Mouse (Mus musculus): ENCODE results near the gene Trim42. TPM values are rescaled to one million over a fixed set of nuclear protein-coding genes. Genes with fewer than 3 reads are reported as not detected.

Trim42 gene
- polyA plus RNA-seq (2015; fragmentation: Nextera tagmentation; extraction: Ambion mirVana) = not detected in 2 replicates

DNA sequence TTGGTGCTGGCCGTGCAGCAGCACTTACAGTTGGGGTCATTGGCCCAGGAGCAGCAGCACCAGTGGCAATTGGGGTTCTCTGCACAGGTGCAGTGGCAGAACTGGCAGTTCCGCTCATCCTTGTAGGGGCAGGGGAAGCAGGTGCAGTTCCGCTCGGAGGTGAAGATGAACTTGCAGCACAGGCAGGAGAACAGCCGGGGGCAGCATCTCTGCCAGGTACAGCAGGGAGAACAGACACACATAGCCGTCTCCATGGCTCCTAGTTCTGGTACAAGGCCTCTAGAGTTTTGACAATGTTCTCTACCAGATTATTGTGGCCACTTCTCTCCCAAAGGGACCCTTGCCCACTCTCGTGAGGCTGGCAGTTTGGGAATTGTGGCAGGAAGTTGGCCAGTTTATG, at the start of gene Trim42:
Trim42 (minus strand) TSS at position 368 of the 400 bp plus-strand sequence.
- WGBS = 83% methylated on average over 7 of the region's 7 CpGs
- Histone ChIP-seq H3K9ac (replicated peaks; ENCODE audit: low read length) (no peak within 1 kb of the TSS), H3K27me3 (ENCODE audit: insufficient read depth, low read length) (no peaks in the 10 kb centered on the region), H3K9me3 (ENCODE audit: low read length) (no peaks in the 10 kb centered on the region), H3K27ac (ENCODE audit: low read length) (no peak within 1 kb of the TSS), H3K36me3 (ENCODE audit: insufficient read depth, low read length) (no peaks in the 10 kb centered on the region), H3K4me3 (ENCODE audit: low read length) (no peak within 1 kb of the TSS), H3K4me1 (ENCODE audit: insufficient read depth, low read length) (no peaks in the 10 kb centered on the region), H3K4me2 (replicated peaks; ENCODE audit: low read depth, low read length) (no peak within 1 kb of the TSS)
- ATAC-seq (ENCODE audit: low FRiP score, low TSS enrichment) = no peak

DNA sequence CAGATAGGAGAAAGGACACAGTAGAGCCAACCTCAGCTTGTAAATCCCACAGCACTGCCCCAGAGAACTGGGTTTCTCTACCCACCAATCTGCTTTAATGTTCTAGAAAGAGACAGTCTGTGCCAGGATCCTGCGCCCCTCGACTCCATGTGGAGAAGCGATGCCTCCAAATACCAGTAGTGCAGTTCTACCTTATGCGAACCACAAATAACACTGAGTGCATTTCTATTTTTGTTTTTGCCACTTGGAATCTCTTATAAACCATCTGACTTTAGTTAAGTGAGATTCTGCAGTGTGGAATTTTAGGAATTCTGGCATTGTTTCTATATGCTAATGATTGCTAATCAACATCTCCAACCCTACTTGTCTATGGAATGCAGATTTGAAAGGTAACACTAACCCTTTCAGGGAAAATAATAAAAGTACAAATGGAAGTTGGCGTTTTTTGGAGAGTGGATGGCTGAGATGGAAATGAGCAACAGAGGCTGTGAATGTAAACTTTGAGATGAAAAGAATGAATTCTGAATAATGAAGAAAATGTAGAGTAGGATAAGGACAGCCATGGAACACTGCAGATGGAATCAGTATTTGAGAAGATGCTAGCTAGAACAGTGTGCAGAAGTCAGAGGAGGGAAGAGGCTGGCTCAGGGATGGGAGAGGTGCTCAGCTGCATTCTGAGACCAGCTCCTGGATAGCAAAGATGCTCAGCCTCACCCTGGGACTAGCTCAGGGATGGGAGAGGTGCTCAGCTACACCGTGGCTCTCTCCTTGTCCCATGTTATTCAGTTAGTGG, 45.3 kb upstream of the Trim42 start:
- 84% methylated on average over 6 of the region's 6 CpGs for WGBS

DNA sequence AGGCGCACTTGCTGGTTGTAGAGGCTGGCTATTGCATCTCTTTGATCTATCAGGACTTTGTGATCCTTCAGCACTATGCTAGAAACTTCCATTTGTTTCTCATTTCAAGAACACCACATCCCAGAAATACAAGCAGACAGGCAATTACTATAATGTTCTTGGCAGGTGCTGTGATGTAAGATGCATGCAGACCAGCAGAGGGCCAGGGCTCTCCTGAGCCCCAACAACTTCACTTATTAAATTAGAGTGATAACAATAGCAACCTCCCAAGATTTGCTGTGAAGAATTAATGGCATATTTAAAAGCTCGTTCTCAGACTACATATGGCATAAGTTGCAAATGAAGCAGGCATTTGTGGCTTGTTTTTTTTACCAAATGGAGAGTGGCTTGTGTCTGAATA, 38.4 kb upstream of the Trim42 start:
- Histone ChIP-seq H3K36me3 (ENCODE audit: insufficient read depth, low read length) (no peaks in the 10 kb centered on the region), H3K9me3 (ENCODE audit: low read length) (peaks cover 3% of the 10 kb centered on the region; the same call in 1 of the 2 replicates), H3K4me2 (replicated peaks; ENCODE audit: low read depth, low read length) (no peak overlapping the region), H3K27ac (ENCODE audit: low read length) (no peak overlapping the region), H3K4me3 (ENCODE audit: low read length) (no peak overlapping the region), H3K4me1 (ENCODE audit: insufficient read depth, low read length) (no peaks in the 10 kb centered on the region), H3K9ac (replicated peaks; ENCODE audit: low read length) (no peak overlapping the region), H3K27me3 (ENCODE audit: insufficient read depth, low read length) (no peaks in the 10 kb centered on the region)
- 80% methylated on average over 2 of the region's 2 CpGs for WGBS
- no peak for ATAC-seq (ENCODE audit: low FRiP score, low TSS enrichment)

More for the DNA sequence above, 45.3 kb upstream of the Trim42 start:
- H3K4me3 ChIP-seq (ENCODE audit: low read length) = no peak overlapping the region
- H3K9ac ChIP-seq (replicated peaks; ENCODE audit: low read length) = no peak overlapping the region
- peaks cover 3% of the 10 kb centered on the region; the same call in 1 of the 2 replicates for H3K9me3 ChIP-seq (ENCODE audit: low read length)
- H3K4me1 ChIP-seq (ENCODE audit: insufficient read depth, low read length) = no peaks in the 10 kb centered on the region
- no peaks in the 10 kb centered on the region for H3K27me3 ChIP-seq (ENCODE audit: insufficient read depth, low read length)
- no peak overlapping the region for H3K27ac ChIP-seq (ENCODE audit: low read length)
- H3K4me2 ChIP-seq (replicated peaks; ENCODE audit: low read depth, low read length) = no peak overlapping the region
- no peaks in the 10 kb centered on the region for H3K36me3 ChIP-seq (ENCODE audit: insufficient read depth, low read length)
- ATAC-seq (ENCODE audit: low FRiP score, low TSS enrichment) = no peak

DNA sequence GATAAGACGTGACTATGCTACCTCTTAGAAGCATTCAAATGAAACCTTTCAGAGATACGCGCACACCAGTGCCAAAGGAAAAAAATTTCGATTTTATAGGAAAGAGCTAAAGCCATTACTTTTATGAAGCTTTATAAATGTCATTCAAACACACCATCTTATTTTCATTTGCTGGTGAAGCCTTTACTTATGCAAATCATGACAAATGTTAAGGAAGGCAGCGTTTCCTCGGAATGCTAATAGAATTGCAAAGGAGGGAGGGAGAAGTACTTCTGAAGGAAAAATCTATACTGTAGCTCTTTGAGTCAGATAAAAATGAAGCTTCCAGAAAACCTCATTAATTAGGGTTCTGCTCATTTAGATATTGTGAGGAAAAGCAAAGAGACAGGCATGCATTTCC, 13.3 kb downstream of the Trim42 start:
- 76% methylated on average over 6 of the region's 6 CpGs for WGBS
- Histone ChIP-seq H3K9me3 (ENCODE audit: low read length) (no peaks in the 10 kb centered on the region), H3K4me3 (ENCODE audit: low read length) (no peak overlapping the region), H3K27ac (ENCODE audit: low read length) (no peak overlapping the region), H3K36me3 (ENCODE audit: insufficient read depth, low read length) (no peaks in the 10 kb centered on the region), H3K27me3 (ENCODE audit: insufficient read depth, low read length) (no peaks in the 10 kb centered on the region), H3K4me2 (replicated peaks; ENCODE audit: low read depth, low read length) (no peak overlapping the region), H3K9ac (replicated peaks; ENCODE audit: low read length) (no peak overlapping the region), H3K4me1 (ENCODE audit: insufficient read depth, low read length) (no peaks in the 10 kb centered on the region)
- no peak for ATAC-seq (ENCODE audit: low FRiP score, low TSS enrichment)

DNA sequence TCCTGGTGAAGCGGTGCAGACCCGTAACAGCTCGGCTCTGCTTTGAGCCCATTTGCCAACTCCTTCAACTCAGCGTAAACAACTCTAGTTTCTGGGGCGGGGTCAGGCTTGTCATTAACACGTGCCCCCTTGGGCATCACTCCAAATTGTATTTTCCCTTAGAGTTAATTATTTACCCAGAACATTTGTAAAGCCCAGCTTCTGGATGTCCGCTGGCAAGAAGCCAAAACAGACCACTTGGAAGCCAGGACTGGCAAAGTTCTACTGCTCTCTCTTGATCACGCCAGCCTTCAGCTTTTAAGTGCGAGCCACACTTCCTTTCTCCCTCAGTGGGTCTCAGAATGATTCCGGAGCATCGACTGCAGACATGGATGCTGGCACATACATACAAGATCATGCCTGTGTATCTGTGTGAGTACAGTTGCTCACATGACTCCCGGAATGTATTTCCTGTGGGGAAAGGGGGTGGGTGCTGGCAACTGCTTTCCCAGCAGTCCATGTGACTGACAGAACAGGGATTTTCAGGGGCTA, 24.9 kb downstream of the Trim42 start:
- H3K9me3 ChIP-seq (ENCODE audit: low read length) = no peaks in the 10 kb centered on the region

DNA sequence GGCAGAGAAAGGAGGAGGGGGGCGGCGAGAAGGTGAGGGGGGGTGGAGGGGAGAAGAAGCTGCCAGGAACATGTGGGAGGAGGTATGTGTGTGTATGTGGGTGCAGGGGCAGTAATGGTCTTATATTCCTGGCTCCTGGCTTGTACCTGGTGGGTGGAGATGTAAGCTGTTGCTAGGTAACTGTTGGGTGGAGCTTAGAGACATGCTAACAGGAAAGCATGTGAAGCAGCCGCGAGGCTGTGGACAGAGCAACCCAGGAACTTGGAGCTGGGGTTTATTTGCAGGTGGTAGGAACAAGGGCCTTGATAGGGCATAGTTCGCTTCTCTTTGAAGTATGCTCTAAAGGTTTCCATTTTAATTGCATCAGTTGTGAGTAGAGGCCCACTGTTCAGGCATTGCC, 28.0 kb downstream of the Trim42 start:
- Histone ChIP-seq H3K36me3 (ENCODE audit: insufficient read depth, low read length) (no peaks in the 10 kb centered on the region), H3K4me2 (replicated peaks; ENCODE audit: low read depth, low read length) (no peak overlapping the region), H3K27me3 (ENCODE audit: insufficient read depth, low read length) (no peaks in the 10 kb centered on the region), H3K27ac (ENCODE audit: low read length) (no peak overlapping the region), H3K4me1 (ENCODE audit: insufficient read depth, low read length) (peaks cover 22% of the 10 kb centered on the region), H3K9ac (replicated peaks; ENCODE audit: low read length) (no peak overlapping the region), H3K4me3 (ENCODE audit: low read length) (no peak overlapping the region), H3K9me3 (ENCODE audit: low read length) (no peaks in the 10 kb centered on the region)
- 44% methylated on average over 3 of the region's 5 CpGs for WGBS
- peak; percentile 69; the same call in 1 of the 2 replicates for ATAC-seq (ENCODE audit: low FRiP score, low TSS enrichment)

More for the DNA sequence above, 24.9 kb downstream of the Trim42 start:
- WGBS = 36% methylated on average over 12 of the region's 12 CpGs
- no peak overlapping the region for H3K4me3 ChIP-seq (ENCODE audit: low read length)
- H3K9ac ChIP-seq (replicated peaks; ENCODE audit: low read length) = no peak overlapping the region
- peak overlapping the region; percentile 23; the same call in 1 of the 2 replicates for H3K4me2 ChIP-seq (replicated peaks; ENCODE audit: low read depth, low read length)
- H3K4me1 ChIP-seq (ENCODE audit: insufficient read depth, low read length) = peaks cover 22% of the 10 kb centered on the region
- H3K36me3 ChIP-seq (ENCODE audit: insufficient read depth, low read length) = no peaks in the 10 kb centered on the region
- H3K27ac ChIP-seq (ENCODE audit: low read length) = peak overlapping the region; percentile 79
- no peaks in the 10 kb centered on the region for H3K27me3 ChIP-seq (ENCODE audit: insufficient read depth, low read length)
- ATAC-seq (ENCODE audit: low FRiP score, low TSS enrichment) = peak; percentile 88

DNA sequence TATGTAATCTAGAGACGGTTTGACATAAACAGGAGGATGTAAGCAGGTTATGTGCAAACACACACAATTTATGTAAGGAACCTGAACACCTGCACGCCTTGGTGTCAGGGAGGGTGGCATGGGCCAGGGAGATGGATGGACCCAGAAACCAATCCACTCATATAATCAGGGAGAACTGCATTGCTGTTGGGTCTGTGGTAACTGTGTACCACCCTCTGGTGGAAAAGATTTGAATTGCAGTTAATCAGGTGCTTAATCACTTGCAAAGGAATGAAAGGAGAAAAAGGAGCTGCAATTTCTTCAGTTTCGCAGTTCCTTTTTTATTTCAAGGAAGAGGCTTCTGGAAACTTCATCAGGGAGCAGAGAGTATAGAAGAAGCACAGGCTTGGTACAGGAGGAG, 46.9 kb downstream of the Trim42 start:
- no peak overlapping the region for H3K4me2 ChIP-seq (replicated peaks; ENCODE audit: low read depth, low read length)
- no peaks in the 10 kb centered on the region; the same call in 1 of the 2 replicates for H3K9me3 ChIP-seq (ENCODE audit: low read length)
- no peak overlapping the region for H3K27ac ChIP-seq (ENCODE audit: low read length)
- H3K4me3 ChIP-seq (ENCODE audit: low read length) = no peak overlapping the region
- ATAC-seq (ENCODE audit: low FRiP score, low TSS enrichment) = no peak
- no peaks in the 10 kb centered on the region for H3K36me3 ChIP-seq (ENCODE audit: insufficient read depth, low read length)
- no peak overlapping the region for H3K9ac ChIP-seq (replicated peaks; ENCODE audit: low read length)
- no peaks in the 10 kb centered on the region for H3K27me3 ChIP-seq (ENCODE audit: insufficient read depth, low read length)
- H3K4me1 ChIP-seq (ENCODE audit: insufficient read depth, low read length) = no peaks in the 10 kb centered on the region
- WGBS = 73% methylated on average over 3 of the region's 3 CpGs

DNA sequence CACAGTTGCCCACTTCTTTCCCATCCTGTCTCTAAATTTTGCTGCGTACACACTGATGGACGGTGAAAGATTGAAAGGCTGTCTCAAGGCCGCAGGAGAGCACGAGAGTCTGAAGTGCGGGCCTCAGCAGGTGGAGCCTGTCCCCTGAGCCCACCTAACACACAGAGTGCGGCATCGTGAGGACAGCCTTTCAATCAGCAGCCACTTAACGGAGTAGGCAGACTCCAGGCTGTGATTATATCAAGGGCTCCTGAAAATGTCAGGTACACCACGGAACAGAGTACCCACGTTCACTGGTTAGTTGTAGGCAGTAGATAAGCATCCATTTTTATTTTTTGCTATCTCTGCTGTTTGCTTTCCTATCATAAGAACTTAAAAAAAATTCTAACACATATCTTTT, 47.6 kb downstream of the Trim42 start:
- H3K4me3 ChIP-seq (ENCODE audit: low read length) = no peak overlapping the region
- ATAC-seq (ENCODE audit: low FRiP score, low TSS enrichment) = no peak
- no peaks in the 10 kb centered on the region for H3K4me1 ChIP-seq (ENCODE audit: insufficient read depth, low read length)
- H3K36me3 ChIP-seq (ENCODE audit: insufficient read depth, low read length) = no peaks in the 10 kb centered on the region
- no peaks in the 10 kb centered on the region; the same call in 1 of the 2 replicates for H3K9me3 ChIP-seq (ENCODE audit: low read length)
- no peak overlapping the region for H3K9ac ChIP-seq (replicated peaks; ENCODE audit: low read length)
- H3K4me2 ChIP-seq (replicated peaks; ENCODE audit: low read depth, low read length) = no peak overlapping the region
- H3K27me3 ChIP-seq (ENCODE audit: insufficient read depth, low read length) = no peaks in the 10 kb centered on the region
- no peak overlapping the region for H3K27ac ChIP-seq (ENCODE audit: low read length)
- WGBS = 77% methylated on average over 10 of the region's 10 CpGs

DNA sequence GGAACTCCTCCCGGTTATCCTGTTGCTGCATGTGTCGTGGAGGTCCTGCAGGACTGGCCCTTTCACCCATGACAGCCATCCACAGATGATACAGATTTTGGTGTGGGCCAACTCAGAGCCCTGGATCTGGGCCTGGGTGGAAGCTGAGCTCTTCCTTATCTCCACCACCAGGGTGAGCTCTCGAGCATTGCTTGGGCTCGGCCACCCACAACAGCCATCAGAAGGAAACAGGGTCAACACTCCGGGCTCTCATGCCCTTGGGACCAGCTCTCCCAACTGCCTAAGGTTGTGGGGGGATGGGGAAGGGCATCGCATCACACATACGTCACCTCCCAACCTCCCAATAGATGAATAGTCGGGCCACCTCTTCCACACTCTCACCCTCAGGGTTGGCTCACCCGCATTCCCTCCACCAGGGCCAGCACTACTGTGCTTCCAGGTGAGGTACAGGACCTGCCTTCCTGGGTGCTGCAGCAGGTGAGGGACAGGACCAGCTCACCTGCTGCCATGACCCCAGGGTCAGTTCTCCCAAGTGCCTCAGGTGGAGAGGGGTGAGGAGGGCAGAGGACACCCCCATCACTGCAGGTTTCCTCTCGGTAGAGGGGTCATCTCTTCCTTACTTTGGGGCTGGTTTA, 54.2 kb downstream of the Trim42 start:
- 72% methylated on average over 10 of the region's 10 CpGs for whole genome bisulfite sequencing

DNA sequence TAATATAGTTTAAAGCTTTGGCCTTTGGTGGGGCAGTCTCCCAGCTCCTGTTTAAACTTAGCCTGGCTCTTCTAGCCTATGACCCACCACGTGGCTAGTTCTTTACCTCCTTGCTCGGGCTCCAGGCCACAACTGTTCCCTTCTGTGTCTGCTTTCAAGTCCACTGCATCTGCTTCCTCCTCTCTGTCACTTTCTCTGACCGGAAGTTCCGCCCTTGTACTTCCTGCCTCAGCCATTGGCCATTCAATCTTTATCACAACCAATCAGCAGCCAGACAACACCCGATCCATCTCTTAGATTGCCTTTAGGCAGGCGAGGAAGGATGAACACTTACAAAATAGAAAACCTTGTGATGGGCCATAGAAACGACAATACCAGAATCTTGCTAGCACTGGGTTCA, 58.1 kb downstream of the Trim42 start:
- 85% methylated on average over 7 of the region's 7 CpGs for WGBS
- Histone ChIP-seq H3K27ac (ENCODE audit: low read length) (no peak overlapping the region), H3K4me1 (ENCODE audit: insufficient read depth, low read length) (no peaks in the 10 kb centered on the region), H3K9ac (replicated peaks; ENCODE audit: low read length) (no peak overlapping the region), H3K36me3 (ENCODE audit: insufficient read depth, low read length) (no peaks in the 10 kb centered on the region), H3K4me2 (replicated peaks; ENCODE audit: low read depth, low read length) (no peak overlapping the region), H3K27me3 (ENCODE audit: insufficient read depth, low read length) (no peaks in the 10 kb centered on the region), H3K9me3 (ENCODE audit: low read length) (no peaks in the 10 kb centered on the region), H3K4me3 (ENCODE audit: low read length) (no peak overlapping the region)
- no peak for ATAC-seq (ENCODE audit: low FRiP score, low TSS enrichment)

More for the DNA sequence above, 54.2 kb downstream of the Trim42 start:
- Histone ChIP-seq H3K4me2 (replicated peaks; ENCODE audit: low read depth, low read length) (no peak overlapping the region), H3K4me1 (ENCODE audit: insufficient read depth, low read length) (no peaks in the 10 kb centered on the region), H3K9me3 (ENCODE audit: low read length) (no peaks in the 10 kb centered on the region), H3K27me3 (ENCODE audit: insufficient read depth, low read length) (no peaks in the 10 kb centered on the region), H3K27ac (ENCODE audit: low read length) (no peak overlapping the region), H3K9ac (replicated peaks; ENCODE audit: low read length) (no peak overlapping the region), H3K36me3 (ENCODE audit: insufficient read depth, low read length) (no peaks in the 10 kb centered on the region), H3K4me3 (ENCODE audit: low read length) (no peak overlapping the region)
- peak; percentile 42; the same call in 1 of the 2 replicates for ATAC-seq (ENCODE audit: low FRiP score, low TSS enrichment)

Data from kidney, embryonic 16.5 days (tissue).